Mouse (Mus musculus) Muller cell, postnatal 12 days (primary cell): ENCODE measurements at regions not wholly inside any gene's neighbourhood (a gene's known extent, or its start where the extent isn't known, plus 50 kb on each side); places are given as distances from the start of the nearest gene placed in this dataset.

Experiments used
- DNase-seq: peaks from one replicate; pipeline ENCODE4 v3.0.0-alpha.2; 2015; ENCODE audit errors: inconsistent ontology term

- no peak for DNase-seq
These were observed 74.3 kb upstream of the Astn2 start for GRCm38 (mm10) chr4:66478601-66479217.
